ENCODE assay signal across 16 mouse cellular contexts in the genomic region with DNA sequence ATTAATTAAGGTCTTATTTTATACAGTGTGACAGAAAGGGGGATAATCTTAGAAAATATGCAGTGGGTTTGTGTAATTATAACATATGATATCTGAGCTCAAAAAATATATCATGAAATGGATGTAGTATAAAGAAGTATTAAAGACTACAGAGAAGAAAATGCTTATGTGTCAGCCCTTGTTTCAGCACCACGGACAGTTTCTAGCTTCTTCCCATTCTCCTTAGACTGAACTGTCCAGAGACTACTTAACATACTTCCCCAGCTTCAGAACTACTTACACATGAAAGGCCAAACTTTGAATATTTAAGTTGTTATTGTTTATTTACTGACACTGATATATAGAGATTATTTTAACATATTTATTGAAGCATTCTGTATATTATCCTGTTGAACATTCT.
DNase-seq lines count a peak whose midpoint lies in the region; ATAC-seq and TF ChIP-seq lines count a peak whose summit lies in the region.
"Had no signal": no experiment of that assay in that cellular context is flagged by ENCODE, and none has a peak within 500 bp of the region (broad histone marks: within the 10 kb centered on the region; RNA-seq: fewer than 3 reads in every experiment).

No protein-coding gene starts in this region.

- WGBS in hindbrain, embryonic 10.5 days: 48% methylated on average over 1 of the region's 1 CpGs
- WGBS in hindbrain, embryonic 14.5 days: 45% methylated on average over 1 of the region's 1 CpGs
- WGBS in embryonic facial prominence, embryonic 10.5 days: 54% methylated on average over 1 of the region's 1 CpGs
- WGBS in midbrain, postnatal 0 days: 75% methylated on average over 1 of the region's 1 CpGs

- H3K27ac ChIP-seq in hindbrain, embryonic 10.5 days: no peak overlapping the region
- no peak overlapping the region for H3K27ac ChIP-seq in hindbrain, embryonic 14.5 days
- H3K27ac ChIP-seq in MEL (ENCODE audit: control insufficient read depth, low read depth, low read length): no peak overlapping the region
- H3K27ac ChIP-seq in embryonic facial prominence, embryonic 10.5 days (replicated peaks): no peak overlapping the region
- no peak overlapping the region for H3K27ac ChIP-seq in midbrain, postnatal 0 days (ENCODE audit: low read depth, low read length)
- H3K27ac ChIP-seq: embryonic facial prominence, embryonic 15.5 days; hindbrain, postnatal 0 days; liver, embryonic 14.5 days had no signal

- H3K4me2 ChIP-seq in hindbrain, embryonic 14.5 days (replicated peaks): no peak overlapping the region
- no peak overlapping the region for H3K4me2 ChIP-seq in midbrain, postnatal 0 days (ENCODE audit: low read depth, low read length, poor library complexity, severe bottlenecking)
- H3K4me2 ChIP-seq: embryonic facial prominence, embryonic 15.5 days; heart, embryonic 11.5 days had no signal

- no peak for TF ChIP-seq RAD21 in MEL (IDR thresholded peaks at IDR 0.05; ENCODE audit: low read depth, low read length)

- H3K9me3 ChIP-seq in hindbrain, embryonic 10.5 days: no peaks in the 10 kb centered on the region
- H3K9me3 ChIP-seq in hindbrain, embryonic 14.5 days (ENCODE audit: control insufficient read depth, low read length): no peaks in the 10 kb centered on the region
- no peaks in the 10 kb centered on the region for H3K9me3 ChIP-seq in MEL (replicated peaks; ENCODE audit: insufficient read depth, low read length)
- H3K9me3 ChIP-seq in embryonic facial prominence, embryonic 10.5 days: no peaks in the 10 kb centered on the region
- no peaks in the 10 kb centered on the region for H3K9me3 ChIP-seq in midbrain, postnatal 0 days (ENCODE audit: low read length)
- H3K9me3 ChIP-seq: embryonic facial prominence, embryonic 15.5 days had no signal

- no peaks in the 10 kb centered on the region for H3K36me3 ChIP-seq in hindbrain, embryonic 10.5 days
- H3K36me3 ChIP-seq in hindbrain, embryonic 14.5 days (replicated peaks; ENCODE audit: control insufficient read depth, insufficient read depth): no peaks in the 10 kb centered on the region
- H3K36me3 ChIP-seq in MEL (ENCODE audit: control insufficient read depth in 1 of 2, insufficient read depth in 2 of 2, low read length in 2 of 2): no peaks in the 10 kb centered on the region
- H3K36me3 ChIP-seq in embryonic facial prominence, embryonic 10.5 days (replicated peaks): no peaks in the 10 kb centered on the region
- H3K36me3 ChIP-seq in midbrain, postnatal 0 days (ENCODE audit: insufficient read depth, low read length): no peaks in the 10 kb centered on the region
- H3K36me3 ChIP-seq: embryonic facial prominence, embryonic 15.5 days had no signal

- TF ChIP-seq EP300 in MEL (IDR thresholded peaks at IDR 0.05; ENCODE audit: low read depth in 1 of 2, low read length in 2 of 2): no peak

- DNase-seq in hindbrain, embryonic 10.5 days (ENCODE audit: low spot score): peak; percentile 3
- no peak for DNase-seq in hindbrain, embryonic 14.5 days (ENCODE audit: low spot score)
- DNase-seq in 3T3-L1 (ENCODE audit: low read depth, low spot score) (peak; percentile 36), MEL (ENCODE audit: low read depth, low spot score) (peak; percentile 48)
- DNase-seq in embryonic facial prominence, embryonic 10.5 days (ENCODE audit: low spot score): peak; percentile 21
- DNase-seq in midbrain, postnatal 0 days (ENCODE audit: low spot score): no peak
- no peak for DNase-seq in spleen, postnatal 36 days (ENCODE audit: low spot score in 2 of 2)
- DNase-seq: cerebellum, adult 2 months; gastrocnemius, postnatal 14 days had no signal

- H3K79me2 ChIP-seq in MEL (ENCODE audit: control insufficient read depth, insufficient read depth, low read length, poor library complexity): no peaks in the 10 kb centered on the region

- no peaks in the 10 kb centered on the region for H3K4me1 ChIP-seq in hindbrain, embryonic 10.5 days (replicated peaks)
- no peaks in the 10 kb centered on the region for H3K4me1 ChIP-seq in hindbrain, embryonic 14.5 days (replicated peaks; ENCODE audit: control insufficient read depth, insufficient read depth, low read length)
- no peaks in the 10 kb centered on the region for H3K4me1 ChIP-seq in MEL (ENCODE audit: control insufficient read depth in 1 of 2, insufficient read depth in 2 of 2, low read length in 2 of 2)
- no peaks in the 10 kb centered on the region for H3K4me1 ChIP-seq in embryonic facial prominence, embryonic 10.5 days
- H3K4me1 ChIP-seq in midbrain, postnatal 0 days (ENCODE audit: insufficient read depth, low read length): no peaks in the 10 kb centered on the region
- H3K4me1 ChIP-seq: embryonic facial prominence, embryonic 15.5 days had no signal

- H3K9ac ChIP-seq in hindbrain, embryonic 14.5 days: no peak overlapping the region
- no peak overlapping the region for H3K9ac ChIP-seq in MEL (ENCODE audit: control insufficient read depth, low read depth, low read length, poor library complexity, severe bottlenecking)
- no peak overlapping the region for H3K9ac ChIP-seq in midbrain, postnatal 0 days (replicated peaks; ENCODE audit: low read length, poor library complexity, severe bottlenecking)
- H3K9ac ChIP-seq: embryonic facial prominence, embryonic 15.5 days; liver, embryonic 14.5 days had no signal

- no peak overlapping the region for H3K4me3 ChIP-seq in hindbrain, embryonic 10.5 days
- H3K4me3 ChIP-seq in hindbrain, embryonic 14.5 days (replicated peaks; ENCODE audit: low read length): no peak overlapping the region
- H3K4me3 ChIP-seq in MEL (ENCODE audit: control insufficient read depth in 1 of 2, insufficient read depth in 1 of 2, low read depth in 2 of 2, low read length in 2 of 2): no peak overlapping the region
- H3K4me3 ChIP-seq in embryonic facial prominence, embryonic 10.5 days: no peak overlapping the region
- H3K4me3 ChIP-seq in midbrain, postnatal 0 days (ENCODE audit: low read depth, low read length): no peak overlapping the region
- H3K4me3 ChIP-seq: embryonic facial prominence, embryonic 15.5 days; myocyte had no signal

- no peaks in the 10 kb centered on the region for H3K27me3 ChIP-seq in hindbrain, embryonic 10.5 days (ENCODE audit: insufficient read depth, poor library complexity, severe bottlenecking)
- no peaks in the 10 kb centered on the region for H3K27me3 ChIP-seq in hindbrain, embryonic 14.5 days (ENCODE audit: control insufficient read depth, insufficient read depth, low read length)
- H3K27me3 ChIP-seq in MEL (ENCODE audit: control insufficient read depth in 1 of 2, insufficient read depth in 2 of 2, low read length in 2 of 2): no peaks in the 10 kb centered on the region
- H3K27me3 ChIP-seq in embryonic facial prominence, embryonic 10.5 days (replicated peaks; ENCODE audit: low read depth, poor library complexity, severe bottlenecking): no peaks in the 10 kb centered on the region
- H3K27me3 ChIP-seq in midbrain, postnatal 0 days (ENCODE audit: insufficient read depth, low read length): no peaks in the 10 kb centered on the region
- H3K27me3 ChIP-seq: embryonic facial prominence, embryonic 15.5 days had no signal

- no peak for TF ChIP-seq POLR2A in MEL (IDR thresholded peaks at IDR 0.05; ENCODE audit: control insufficient read depth in 1 of 2, insufficient read depth in 1 of 2, low read depth in 1 of 2, low read length in 2 of 2, poor library complexity in 1 of 2)

- TF ChIP-seq CTCF in MEL (IDR thresholded peaks at IDR 0.05 in 2 of 3, conservative IDR thresholded peaks at IDR 0.05 in 1 of 3; ENCODE audit: control insufficient read depth in 1 of 3, insufficient read depth in 1 of 3, low read depth in 2 of 3, low read length in 3 of 3, poor library complexity in 1 of 3, severe bottlenecking in 1 of 3): no peak
- TF ChIP-seq CTCF in midbrain, postnatal 0 days (IDR thresholded peaks at IDR 0.05): no peak

- no peak for ATAC-seq in hindbrain, embryonic 14.5 days (ENCODE audit: low FRiP score)
- ATAC-seq in megakaryocyte-erythroid progenitor cell, adult 5-6 weeks (replicated peaks; ENCODE audit: low FRiP score, low TSS enrichment, poor library complexity, severe bottlenecking): no peak
- ATAC-seq in midbrain, postnatal 0 days (ENCODE audit: low FRiP score): no peak
- ATAC-seq: forebrain, embryonic 14.5 days; hindbrain, postnatal 0 days had no signal

TF ChIP-seq in MEL, 35 proteins besides CTCF, POLR2A, EP300 and RAD21:
- TF ChIP-seq GATA1 (IDR thresholded peaks at IDR 0.05; ENCODE audit: low read depth, low read length) (no peak), HCFC1 (IDR thresholded peaks at IDR 0.05; ENCODE audit: low read depth, low read length) (no peak), ZMIZ1 (IDR thresholded peaks at IDR 0.05; ENCODE audit: low read depth, low read length) (no peak), JUND (IDR thresholded peaks at IDR 0.05; ENCODE audit: low read depth, low read length) (no peak), MXI1 (IDR thresholded peaks at IDR 0.05; ENCODE audit: low read depth, low read length) (no peak), USF1 (IDR thresholded peaks at IDR 0.05; ENCODE audit: low read depth, low read length) (no peak), MAFK (IDR thresholded peaks at IDR 0.05; ENCODE audit: borderline replicate concordance, low read depth, low read length) (no peak), TBP (IDR thresholded peaks at IDR 0.05; ENCODE audit: low read depth, low read length) (no peak), ZC3H11A (IDR thresholded peaks at IDR 0.05; ENCODE audit: low read depth, low read length) (no peak), POLR2AphosphoS2 (IDR thresholded peaks at IDR 0.05; ENCODE audit: low read length) (no peak), MEF2A (IDR thresholded peaks at IDR 0.05; ENCODE audit: extremely low read depth, insufficient replicate concordance, low read depth, low read length, poor library complexity, severe bottlenecking) (no peak), SMC3 (IDR thresholded peaks at IDR 0.05; ENCODE audit: low read depth, low read length) (no peak), KAT2A (conservative IDR thresholded peaks at IDR 0.05; ENCODE audit: low read depth, low read length) (no peak), NRF1 (IDR thresholded peaks at IDR 0.05; ENCODE audit: insufficient read depth, low read depth, low read length, poor library complexity, severe bottlenecking) (no peak), TAL1 (IDR thresholded peaks at IDR 0.05; ENCODE audit: low read length) (no peak), USF2 (IDR thresholded peaks at IDR 0.05; ENCODE audit: borderline replicate concordance in 1 of 2, insufficient read depth in 1 of 2, low read depth in 1 of 2, low read length in 2 of 2) (no peak), TCF12 (IDR thresholded peaks at IDR 0.05; ENCODE audit: low read depth, low read length) (no peak), GABPA (IDR thresholded peaks at IDR 0.05; ENCODE audit: low read depth, low read length) (no peak), BHLHE40 (IDR thresholded peaks at IDR 0.05; ENCODE audit: borderline replicate concordance, low read depth, low read length) (no peak), ZNF384 (IDR thresholded peaks at IDR 0.05; ENCODE audit: low read depth, low read length) (no peak)
TF ChIP-seq in MEL: peak in this region for 0.

Comparison
In these comparisons a context has a peak if more than half of its experiments do, and no peak if none do; other contexts are left out.
1. DNase-seq: peak in hindbrain, embryonic 10.5 days (single experiment), 3T3-L1 (single experiment), MEL (single experiment) and embryonic facial prominence, embryonic 10.5 days (single experiment); none in hindbrain, embryonic 14.5 days (single experiment), midbrain, postnatal 0 days (single experiment) and spleen, postnatal 36 days (0 of 2).